Mouse (Mus musculus) megakaryocyte, embryonic 14.5 days (primary cell): ENCODE measurements at regions not wholly inside any gene's neighbourhood (a gene's known extent, or its start where the extent isn't known, plus 50 kb on each side); places are given as distances from the start of the nearest gene placed in this dataset.

Source experiments
- H3K27me3 ChIP-seq: replicated peaks from 2 replicates; pipeline ENCODE3; 2012; ENCODE audit warnings: inconsistent platforms
- H3K36me3 ChIP-seq: replicated peaks from 2 replicates; pipeline ENCODE3; 2012; ENCODE audit warnings: low read length, inconsistent platforms, mixed read lengths
- H3K4me1 ChIP-seq: 2 replicates; pipeline ENCODE4 v1.6.1; 2012; ENCODE audit warnings: inconsistent platforms
- H3K4me3 ChIP-seq: replicated peaks from 2 replicates; pipeline ENCODE3; 2012; ENCODE audit warnings: moderate library complexity, mild to moderate bottlenecking, inconsistent platforms
- H3K9me3 ChIP-seq: 2 replicates; pipeline ENCODE4 v1.6.1; 2012; ENCODE audit warnings: inconsistent platforms
- FLI1 ChIP-seq: IDR thresholded peaks from 2 replicates; pipeline ENCODE4 v1.6.1; 2012; ENCODE audit warnings: low read length, inconsistent platforms, mixed read lengths
- GATA1 ChIP-seq: IDR thresholded peaks from 3 replicates; pipeline ENCODE4 v1.6.1; 2012; ENCODE audit warnings: mixed read lengths, low read length, inconsistent platforms, borderline replicate concordance

DNA sequence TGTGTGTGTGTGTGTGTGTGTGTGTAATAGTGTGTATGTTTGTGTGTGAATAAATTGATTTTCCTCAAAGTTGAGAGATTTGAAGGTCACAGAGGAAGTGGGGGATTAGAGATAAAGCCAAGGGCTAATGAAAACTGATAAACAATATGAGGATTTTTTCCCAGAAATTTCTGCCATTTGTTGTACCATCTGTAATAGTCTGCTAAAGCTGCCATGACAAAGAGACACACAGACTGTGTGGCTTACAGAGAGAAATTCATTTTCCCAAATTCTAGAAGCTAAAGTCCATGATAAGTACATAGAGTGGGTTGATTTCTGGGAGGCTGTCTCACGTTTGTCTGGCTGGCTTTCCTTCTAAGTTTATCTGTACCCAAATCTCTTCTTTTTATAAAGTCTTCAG lies 259.6 kb downstream of the Ndufa4 start:
- TF ChIP-seq GATA1 (no peak), FLI1 (no peak)
- H3K4me3 ChIP-seq = no peak overlapping the region
- H3K4me1 ChIP-seq = no peaks in the 10 kb centered on the region; the same call in 1 of the 2 replicates
- H3K27me3 ChIP-seq = no peaks in the 10 kb centered on the region
- H3K36me3 ChIP-seq = no peaks in the 10 kb centered on the region
- H3K9me3 ChIP-seq = no peaks in the 10 kb centered on the region

DNA sequence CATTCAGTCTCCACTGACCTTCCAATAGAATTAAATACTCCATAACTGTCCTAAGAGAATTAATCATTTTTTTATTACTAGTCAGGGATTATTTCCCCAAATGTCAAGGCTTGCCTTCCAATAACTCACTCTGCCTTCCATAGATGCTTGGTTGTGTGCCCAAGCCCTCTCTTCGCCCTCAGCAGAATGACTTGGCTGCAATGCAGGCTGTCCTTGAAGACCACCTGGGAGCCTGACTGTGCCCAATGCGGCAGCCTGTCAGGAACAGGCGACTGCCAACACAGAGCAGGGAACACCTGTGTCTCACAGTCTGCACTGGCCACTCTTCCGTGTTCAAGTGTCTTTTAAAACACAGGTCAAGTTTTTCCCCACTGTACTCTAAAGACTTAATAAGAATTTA lies 294.0 kb downstream of the Ndufa4 start:
- Histone ChIP-seq H3K36me3 (no peaks in the 10 kb centered on the region), H3K9me3 (no peaks in the 10 kb centered on the region), H3K4me3 (no peak overlapping the region), H3K27me3 (no peaks in the 10 kb centered on the region), H3K4me1 (peaks cover 3% of the 10 kb centered on the region; the same call in 1 of the 2 replicates)
- TF ChIP-seq FLI1 = no peak
- TF ChIP-seq GATA1 = no peak

DNA sequence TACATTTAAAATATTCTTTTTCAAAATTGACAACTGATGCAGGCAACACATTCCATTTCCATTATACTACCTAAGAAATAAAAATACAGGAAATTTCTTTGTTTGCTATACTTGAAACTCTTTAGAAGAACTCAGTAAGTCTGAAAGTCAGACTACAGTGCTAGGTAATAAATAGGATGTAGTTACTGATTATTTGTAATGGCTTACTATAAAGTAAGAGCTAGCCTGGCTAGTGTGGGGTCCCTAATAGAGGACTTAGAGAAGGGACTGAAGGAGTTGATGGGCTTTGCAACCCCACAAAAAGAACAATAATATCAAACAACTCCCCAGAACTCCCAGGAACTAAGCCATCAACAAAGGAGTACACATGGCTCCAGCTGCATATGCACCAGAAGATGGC lies 299.1 kb downstream of the Ndufa4 start:
- H3K9me3 ChIP-seq = no peaks in the 10 kb centered on the region
- H3K36me3 ChIP-seq = no peaks in the 10 kb centered on the region
- no peak overlapping the region for H3K4me3 ChIP-seq
- H3K27me3 ChIP-seq = no peaks in the 10 kb centered on the region
- no peak for TF ChIP-seq GATA1
- TF ChIP-seq FLI1 = no peak
- 0 out of 2 replicates have a peak, but pooled peaks cover 7% of the 10 kb centered on the region for H3K4me1 ChIP-seq

DNA sequence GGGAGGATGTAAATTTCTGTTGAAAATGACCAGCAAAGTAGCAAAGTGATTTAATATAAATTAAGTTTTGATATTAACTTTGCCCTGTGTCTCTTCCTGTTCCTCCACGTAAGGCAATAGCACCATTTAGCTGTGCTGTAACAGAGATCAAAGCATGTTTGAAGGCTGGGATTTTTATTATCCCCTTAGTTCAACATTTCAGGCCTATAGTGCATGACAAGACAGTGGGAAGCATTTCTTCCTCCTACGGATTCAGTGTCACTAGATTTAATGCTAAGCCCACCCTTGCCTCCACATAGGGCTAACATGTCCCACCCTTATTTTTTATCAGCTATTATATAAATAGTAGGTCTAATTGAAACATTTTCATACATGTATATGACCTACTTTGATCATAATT lies 299.6 kb downstream of the Ndufa4 start:
- no peak overlapping the region for H3K4me3 ChIP-seq
- no peak for TF ChIP-seq FLI1
- no peaks in the 10 kb centered on the region for H3K9me3 ChIP-seq
- no peaks in the 10 kb centered on the region for H3K36me3 ChIP-seq
- no peaks in the 10 kb centered on the region for H3K27me3 ChIP-seq
- H3K4me1 ChIP-seq = 0 out of 2 replicates have a peak, but pooled peaks cover 7% of the 10 kb centered on the region

DNA sequence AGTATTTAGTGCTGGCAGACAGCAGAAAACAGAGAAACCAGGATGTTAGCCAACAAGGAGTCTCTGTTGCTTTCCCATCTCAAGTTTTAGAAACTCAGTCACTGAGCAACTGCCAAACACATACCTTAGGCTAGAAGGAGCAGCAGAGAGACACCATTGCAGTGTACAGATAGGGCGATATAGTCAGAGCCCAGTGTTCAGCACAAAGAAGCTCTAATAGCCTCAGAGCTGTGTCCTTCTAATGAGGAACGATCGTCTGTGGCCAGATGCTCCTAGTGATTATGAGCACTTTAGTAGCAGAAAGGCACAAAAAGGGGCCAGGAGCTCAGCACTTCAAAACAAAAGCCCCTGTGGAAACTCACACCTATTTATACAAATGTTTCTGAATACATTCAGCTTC lies 301.2 kb downstream of the Ndufa4 start:
- no peaks in the 10 kb centered on the region for H3K27me3 ChIP-seq
- H3K4me3 ChIP-seq = no peak overlapping the region
- H3K36me3 ChIP-seq = no peaks in the 10 kb centered on the region
- TF ChIP-seq FLI1 (no peak), GATA1 (no peak)
- no peaks in the 10 kb centered on the region for H3K9me3 ChIP-seq
- 0 out of 2 replicates have a peak, but pooled peaks cover 7% of the 10 kb centered on the region for H3K4me1 ChIP-seq

DNA sequence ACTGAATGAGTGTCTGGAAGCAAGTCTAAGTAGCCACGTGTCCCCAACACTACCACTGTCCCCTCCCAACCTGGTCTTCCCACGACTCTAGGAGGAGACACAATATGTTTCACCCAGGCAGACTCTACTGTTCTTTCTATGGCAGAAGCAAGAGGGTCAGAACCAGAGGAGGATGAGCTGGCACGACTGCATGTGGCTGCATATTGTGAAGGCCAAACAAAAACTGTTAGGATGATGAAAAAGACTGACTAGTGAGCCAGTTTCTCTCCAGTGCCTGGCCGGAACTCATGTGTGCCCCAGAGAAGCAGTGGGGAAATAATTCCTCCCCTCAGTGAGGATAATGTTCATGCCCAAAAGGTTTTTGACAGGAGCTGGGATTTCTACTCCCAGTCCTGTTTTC lies 301.8 kb downstream of the Ndufa4 start:
- Histone ChIP-seq H3K4me1 (0 out of 2 replicates have a peak, but pooled peaks cover 7% of the 10 kb centered on the region), H3K4me3 (no peak overlapping the region), H3K36me3 (no peaks in the 10 kb centered on the region), H3K27me3 (no peaks in the 10 kb centered on the region), H3K9me3 (no peaks in the 10 kb centered on the region)
- no peak for TF ChIP-seq FLI1
- TF ChIP-seq GATA1 = no peak

DNA sequence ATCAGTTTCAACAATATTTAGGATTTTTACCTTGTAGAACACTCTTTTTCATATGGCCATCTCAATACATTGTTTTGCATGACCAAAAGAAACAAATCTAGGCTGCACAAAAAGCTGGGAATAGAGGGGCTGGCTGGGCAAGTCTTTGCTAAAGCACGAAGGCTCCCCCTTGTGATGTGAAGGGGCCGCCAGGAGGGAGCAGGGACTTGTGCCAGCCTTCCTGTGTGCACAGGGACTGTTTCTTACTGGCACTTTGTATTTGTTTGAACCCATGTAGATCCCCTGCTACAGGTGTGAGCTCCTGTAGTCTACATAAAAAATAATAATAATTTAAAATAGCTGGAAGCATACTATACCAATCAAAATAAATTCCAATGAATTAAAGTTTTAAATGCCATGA lies 312.4 kb downstream of the Ndufa4 start:
- no peaks in the 10 kb centered on the region for H3K36me3 ChIP-seq
- no peaks in the 10 kb centered on the region for H3K9me3 ChIP-seq
- peaks cover 38% of the 10 kb centered on the region for H3K4me1 ChIP-seq
- H3K27me3 ChIP-seq = no peaks in the 10 kb centered on the region
- TF ChIP-seq FLI1 (no peak), GATA1 (no peak)
- H3K4me3 ChIP-seq = no peak overlapping the region

DNA sequence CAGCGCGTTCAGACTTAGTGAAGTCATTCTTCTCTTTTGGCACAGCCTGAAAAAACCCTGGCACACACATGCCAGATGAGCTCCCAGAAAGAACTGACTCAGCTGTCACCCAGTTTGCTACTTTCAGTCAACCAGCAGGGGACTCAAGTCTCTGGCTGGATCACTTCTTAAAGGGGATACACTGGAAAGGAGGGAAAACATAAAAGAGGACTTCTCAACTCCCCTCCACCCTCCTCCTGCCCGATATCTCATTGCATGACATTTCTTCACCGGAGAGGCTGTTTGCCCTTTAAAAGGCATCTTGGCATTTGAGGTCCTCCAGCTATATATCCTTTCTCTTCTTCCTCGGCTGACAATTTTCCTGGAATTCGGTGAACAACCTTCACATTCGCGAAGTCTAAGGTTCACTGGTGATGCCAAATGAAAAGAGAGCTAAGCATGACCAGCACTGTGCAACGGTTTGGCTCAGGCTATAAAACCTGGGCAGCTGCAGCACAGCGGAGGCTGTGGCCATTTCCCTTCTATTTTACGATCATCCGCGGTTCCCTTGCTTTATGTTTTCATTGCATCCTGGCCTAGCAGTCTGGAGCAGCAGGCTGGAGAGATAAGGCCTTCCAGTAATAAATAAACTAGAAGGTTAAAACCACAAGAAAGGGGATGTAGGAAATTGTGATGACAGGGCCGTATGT lies 313.6 kb downstream of the Ndufa4 start:
- Histone ChIP-seq H3K4me1 (peaks cover 38% of the 10 kb centered on the region), H3K27me3 (no peaks in the 10 kb centered on the region), H3K36me3 (no peaks in the 10 kb centered on the region), H3K4me3 (peak overlapping the region; percentile 86), H3K9me3 (no peaks in the 10 kb centered on the region)
- no peak for TF ChIP-seq FLI1
- TF ChIP-seq GATA1 = peak; percentile 90

DNA sequence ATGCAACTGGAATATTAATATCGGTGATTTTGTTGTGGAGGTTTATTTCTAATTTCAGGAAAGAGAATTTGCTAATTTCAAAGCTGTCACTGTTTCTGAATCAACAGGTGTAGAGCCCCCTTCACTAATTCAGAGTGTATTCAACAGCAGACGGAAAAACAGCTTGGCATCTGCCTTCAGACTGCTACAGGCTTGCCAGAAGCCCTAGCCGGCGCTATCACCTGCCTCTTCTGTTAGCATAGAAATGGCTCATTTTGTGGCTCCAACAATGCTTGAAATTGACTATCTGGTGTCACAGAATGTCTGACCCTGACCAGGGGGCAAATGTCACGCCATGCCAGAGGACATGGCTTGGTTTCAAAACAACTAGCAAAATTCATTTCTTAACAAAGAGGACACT lies 331.2 kb downstream of the Ndufa4 start:
- Histone ChIP-seq H3K36me3 (no peaks in the 10 kb centered on the region), H3K27me3 (no peaks in the 10 kb centered on the region), H3K9me3 (no peaks in the 10 kb centered on the region), H3K4me3 (no peak overlapping the region), H3K4me1 (peaks cover 6% of the 10 kb centered on the region; the same call in 1 of the 2 replicates)
- TF ChIP-seq GATA1 = no peak
- TF ChIP-seq FLI1 = no peak

DNA sequence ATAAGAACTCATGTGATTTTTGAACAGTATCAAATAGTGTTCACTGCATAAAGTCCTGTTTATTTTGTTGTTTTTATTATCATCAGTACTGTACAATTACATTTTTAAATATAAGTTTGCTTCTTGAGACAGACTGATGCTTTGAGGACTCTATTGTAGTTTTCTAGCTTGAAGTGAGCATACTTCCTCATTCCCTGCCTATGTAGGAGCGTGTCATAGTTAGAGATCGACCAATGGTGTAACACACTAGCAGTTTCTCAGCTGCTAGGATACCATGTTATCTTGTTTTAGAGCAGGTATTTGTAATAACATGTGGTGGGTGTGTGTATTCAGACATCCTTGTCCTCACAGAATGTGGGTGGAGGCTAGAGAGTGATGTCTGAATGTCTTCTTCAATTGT lies 342.1 kb downstream of the Ndufa4 start:
- no peaks in the 10 kb centered on the region for H3K4me1 ChIP-seq
- H3K36me3 ChIP-seq = no peaks in the 10 kb centered on the region
- H3K27me3 ChIP-seq = no peaks in the 10 kb centered on the region
- no peaks in the 10 kb centered on the region for H3K9me3 ChIP-seq
- no peak overlapping the region for H3K4me3 ChIP-seq
- no peak for TF ChIP-seq GATA1
- TF ChIP-seq FLI1 = no peak

DNA sequence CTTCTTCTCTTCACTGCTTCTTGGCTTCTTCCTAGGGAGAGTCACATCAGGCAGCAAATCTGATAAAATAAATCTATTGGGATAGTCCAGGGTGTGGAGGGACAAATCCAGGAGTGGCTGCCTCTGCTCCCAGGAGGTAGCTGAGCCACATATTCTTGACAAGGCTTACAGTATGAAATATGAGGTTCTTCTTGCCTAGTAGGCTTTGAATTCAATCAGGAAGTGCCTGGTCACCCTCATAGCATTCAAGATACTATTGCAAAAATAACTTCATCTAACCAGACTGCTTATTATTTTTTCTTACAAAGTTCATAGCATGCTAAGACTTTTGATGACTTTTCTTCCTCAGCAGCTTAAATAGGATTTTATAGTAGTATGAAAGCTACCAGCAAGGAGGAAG lies 356.8 kb downstream of the Ndufa4 start:
- Histone ChIP-seq H3K4me1 (peaks cover 30% of the 10 kb centered on the region), H3K27me3 (no peaks in the 10 kb centered on the region), H3K9me3 (no peaks in the 10 kb centered on the region), H3K36me3 (no peaks in the 10 kb centered on the region), H3K4me3 (no peak overlapping the region)
- TF ChIP-seq FLI1 (no peak), GATA1 (no peak)
